Mouse (Mus musculus): Measurements from ENCODE around the gene Tacc2. TPM values are rescaled to one million over a fixed set of nuclear protein-coding genes. Genes with fewer than 3 reads are reported as not detected.
A peak's percentile ranks its signal among the peaks of the same experiment; 100 is the strongest.

Tacc2 gene
- polyA plus RNA-seq, 1 experiment: 44.6 TPM

DNA sequence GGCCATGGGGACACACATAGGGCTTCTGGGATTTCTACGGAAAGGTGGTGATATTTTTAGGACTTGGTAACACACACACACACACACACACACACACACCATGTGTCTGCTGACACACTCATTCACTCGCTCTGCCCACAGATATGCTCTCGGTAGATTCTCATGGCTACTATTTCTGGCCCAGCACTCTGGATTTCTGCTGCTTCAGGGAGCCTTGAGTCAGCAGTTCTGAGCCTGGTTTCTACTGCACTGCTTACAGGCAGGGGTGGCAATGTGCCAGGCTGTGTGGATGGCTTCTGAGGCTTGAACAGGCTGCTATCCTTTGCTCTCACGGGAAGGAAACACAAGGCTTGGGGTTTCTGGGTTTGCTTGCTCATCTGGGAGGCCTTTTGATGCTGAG, 104.6 kb downstream of the Tacc2 start:
- no peak overlapping the region for H3K27ac ChIP-seq (ENCODE audit: insufficient read depth, low read length)
- H3K4me3 ChIP-seq (ENCODE audit: insufficient read depth, low read length): no peak overlapping the region
- H3K4me1 ChIP-seq (ENCODE audit: control insufficient read depth, insufficient read depth, low read length): no peaks in the 10 kb centered on the region
- TF ChIP-seq POLR2A (IDR thresholded peaks at IDR 0.05; ENCODE audit: extremely low read depth, insufficient read depth, low read length) (no peak), CTCF (IDR thresholded peaks at IDR 0.05; ENCODE audit: extremely low read depth, insufficient read depth, low read length) (no peak)

DNA sequence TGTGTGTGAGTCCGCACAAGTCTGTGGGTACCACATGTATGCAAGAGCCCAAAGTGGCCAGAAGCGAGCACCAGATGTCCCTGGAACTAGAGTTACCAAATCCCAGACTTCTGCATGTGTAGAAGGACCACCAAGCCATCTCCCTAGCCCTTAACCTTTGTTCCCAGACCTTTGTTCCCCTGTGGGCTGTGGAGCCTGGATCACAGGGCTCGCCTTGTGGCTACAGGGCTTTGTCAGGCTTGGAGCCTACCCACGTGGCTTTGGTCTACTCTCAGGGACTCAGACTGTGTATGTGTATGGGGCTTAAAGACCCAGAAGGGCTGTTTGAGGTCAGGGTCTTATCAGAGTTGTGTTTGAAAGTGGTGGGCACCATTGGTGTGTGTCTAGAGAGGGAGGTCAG, 111.4 kb downstream of the Tacc2 start:
- H3K4me1 ChIP-seq (ENCODE audit: control insufficient read depth, insufficient read depth, low read length): no peaks in the 10 kb centered on the region
- no peak overlapping the region for H3K27ac ChIP-seq (ENCODE audit: insufficient read depth, low read length)
- H3K4me3 ChIP-seq (ENCODE audit: insufficient read depth, low read length): no peak overlapping the region
- TF ChIP-seq POLR2A (IDR thresholded peaks at IDR 0.05; ENCODE audit: extremely low read depth, insufficient read depth, low read length): no peak
- no peak for TF ChIP-seq CTCF (IDR thresholded peaks at IDR 0.05; ENCODE audit: extremely low read depth, insufficient read depth, low read length)

DNA sequence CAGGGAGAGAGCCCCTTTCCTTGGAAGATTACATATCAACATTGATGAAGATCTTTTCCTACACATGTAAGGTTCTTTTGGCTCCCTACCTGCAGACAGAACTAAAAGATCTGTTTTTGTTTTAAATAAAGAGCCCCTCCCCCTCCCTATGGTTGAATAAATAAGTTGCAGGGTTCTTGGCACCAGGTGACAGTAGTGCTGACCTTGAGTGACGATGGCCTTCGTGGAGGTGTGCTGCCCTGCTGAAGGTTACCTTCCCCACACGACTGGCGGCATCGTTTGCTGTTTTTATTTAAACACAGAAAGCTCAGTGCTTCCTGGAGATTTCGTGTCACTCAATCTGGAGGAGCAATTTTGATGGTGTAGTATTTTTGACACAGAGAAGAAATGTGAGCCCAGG, 113.6 kb downstream of the Tacc2 start:
- no peak overlapping the region for H3K4me3 ChIP-seq (ENCODE audit: insufficient read depth, low read length)
- H3K4me1 ChIP-seq (ENCODE audit: control insufficient read depth, insufficient read depth, low read length): no peaks in the 10 kb centered on the region; the same call in none of the 2 replicates
- no peak for TF ChIP-seq POLR2A (IDR thresholded peaks at IDR 0.05; ENCODE audit: extremely low read depth, insufficient read depth, low read length)
- no peak for TF ChIP-seq CTCF (IDR thresholded peaks at IDR 0.05; ENCODE audit: extremely low read depth, insufficient read depth, low read length)

DNA sequence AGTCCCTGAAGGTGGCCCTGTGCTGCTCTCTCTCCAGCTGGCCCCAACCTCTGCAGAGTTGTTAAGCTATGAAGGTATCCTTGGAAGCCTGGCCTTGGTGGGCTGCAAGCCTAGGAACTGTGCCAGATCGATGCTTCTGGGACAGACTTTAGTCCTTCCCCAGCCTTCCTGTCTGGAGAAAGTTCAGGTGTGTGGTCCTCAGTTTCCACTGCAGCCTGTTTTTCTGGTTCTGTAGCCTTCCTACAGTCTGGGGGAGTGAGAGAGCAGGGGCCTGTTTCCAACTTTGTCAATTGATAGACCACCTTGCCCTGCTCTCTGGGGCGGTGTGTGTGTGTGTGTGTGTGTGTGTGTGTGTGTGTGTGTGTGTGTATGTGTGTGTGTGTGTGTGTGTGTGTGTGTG, 114.7 kb downstream of the Tacc2 start:
- Histone ChIP-seq H3K4me3 (ENCODE audit: insufficient read depth, low read length) (peak overlapping the region; percentile 58; the same call in 1 of the 2 replicates), H3K27ac (ENCODE audit: insufficient read depth, low read length) (no peak overlapping the region), H3K4me1 (ENCODE audit: control insufficient read depth, insufficient read depth, low read length) (no peaks in the 10 kb centered on the region; the same call in none of the 2 replicates)
- TF ChIP-seq POLR2A (IDR thresholded peaks at IDR 0.05; ENCODE audit: extremely low read depth, insufficient read depth, low read length) (no peak), CTCF (IDR thresholded peaks at IDR 0.05; ENCODE audit: extremely low read depth, insufficient read depth, low read length) (no peak)

More for the DNA sequence above, 113.6 kb downstream of the Tacc2 start:
- no peak overlapping the region for H3K27ac ChIP-seq (ENCODE audit: insufficient read depth, low read length)

DNA sequence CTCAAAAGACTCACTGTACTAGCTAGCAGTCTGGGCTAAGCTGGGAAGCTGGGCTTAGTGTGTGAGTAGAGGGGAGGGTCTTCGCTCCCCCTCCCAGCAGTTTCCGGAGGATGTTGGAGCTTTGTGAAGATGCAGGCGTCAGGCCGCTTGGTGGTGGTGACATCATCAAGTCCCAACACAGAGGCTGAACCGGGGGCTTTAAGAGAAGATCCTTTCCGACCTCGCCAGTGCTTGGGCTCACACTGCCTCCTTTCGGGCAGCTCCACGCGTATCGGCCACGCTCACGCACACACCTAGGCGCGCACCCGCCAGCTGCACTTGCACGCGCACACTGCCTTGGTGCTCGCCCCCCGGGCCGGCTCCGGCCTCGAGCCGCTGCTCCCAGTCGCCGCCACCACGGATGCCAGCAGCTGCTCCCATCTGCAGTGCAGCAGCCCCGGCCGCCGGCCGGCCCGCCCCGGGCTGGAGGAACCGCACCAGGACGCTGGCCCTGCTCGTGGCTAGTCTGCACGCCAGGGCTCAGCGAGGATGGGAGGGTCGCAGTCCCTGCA, 115.2 kb downstream of the Tacc2 start:
- H3K4me3 ChIP-seq (ENCODE audit: insufficient read depth, low read length): peak overlapping the region; percentile 58
- H3K27ac ChIP-seq (ENCODE audit: insufficient read depth, low read length): peak overlapping the region; percentile 91
- H3K4me1 ChIP-seq (ENCODE audit: control insufficient read depth, insufficient read depth, low read length): no peaks in the 10 kb centered on the region; the same call in none of the 2 replicates
- TF ChIP-seq POLR2A (IDR thresholded peaks at IDR 0.05; ENCODE audit: extremely low read depth, insufficient read depth, low read length): peak; percentile 74
- TF ChIP-seq CTCF (IDR thresholded peaks at IDR 0.05; ENCODE audit: extremely low read depth, insufficient read depth, low read length): peak; percentile 30

DNA sequence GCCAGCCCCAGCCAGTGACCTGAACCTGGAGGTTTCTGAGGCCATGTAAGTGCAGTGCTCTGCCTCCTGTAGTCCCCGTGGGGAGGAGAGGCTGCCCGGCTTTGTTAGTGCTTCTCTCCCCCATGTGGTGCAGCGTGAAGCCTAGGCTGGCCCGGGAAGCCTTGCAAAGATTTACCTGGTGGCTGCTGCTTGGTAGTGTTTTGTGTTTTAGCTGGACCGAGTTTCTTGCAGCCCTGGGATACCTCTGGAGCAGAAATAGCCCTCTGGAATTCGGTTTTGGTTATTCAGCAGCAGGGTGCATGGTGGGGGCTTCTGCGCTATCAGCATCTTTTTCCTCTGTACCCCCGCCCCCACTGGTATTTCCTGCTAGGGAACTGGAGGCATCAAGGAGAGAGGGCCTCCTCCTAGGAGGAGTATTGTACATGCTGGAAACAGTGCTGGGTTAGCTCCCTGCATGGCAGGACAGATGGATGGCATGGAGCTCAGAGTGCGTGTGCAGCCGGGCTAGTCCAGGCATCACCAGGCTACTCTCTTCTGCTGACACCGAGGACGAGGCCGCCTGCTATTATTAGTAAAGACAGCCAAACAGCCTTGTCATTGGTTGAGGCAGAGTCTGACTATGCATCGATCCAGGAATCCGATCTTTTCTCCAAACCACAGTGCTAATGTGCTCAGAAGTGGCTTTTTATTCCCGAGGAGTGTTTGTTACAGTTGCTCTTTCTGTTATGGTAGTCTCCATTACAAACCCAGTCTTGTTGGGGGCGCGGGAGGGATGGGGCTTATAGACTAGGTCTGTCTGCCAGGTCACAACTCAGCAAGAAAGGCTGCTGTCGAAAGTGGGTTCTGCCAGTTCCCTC, 115.9 kb downstream of the Tacc2 start:
- Histone ChIP-seq H3K4me3 (ENCODE audit: insufficient read depth, low read length) (peak overlapping the region; percentile 58), H3K4me1 (ENCODE audit: control insufficient read depth, insufficient read depth, low read length) (no peaks in the 10 kb centered on the region; the same call in none of the 2 replicates), H3K27ac (ENCODE audit: insufficient read depth, low read length) (peak overlapping the region; percentile 91)
- peak; percentile 48; the same call in 1 of the 2 replicates for TF ChIP-seq POLR2A (IDR thresholded peaks at IDR 0.05; ENCODE audit: extremely low read depth, insufficient read depth, low read length)
- no peak for TF ChIP-seq CTCF (IDR thresholded peaks at IDR 0.05; ENCODE audit: extremely low read depth, insufficient read depth, low read length)

DNA sequence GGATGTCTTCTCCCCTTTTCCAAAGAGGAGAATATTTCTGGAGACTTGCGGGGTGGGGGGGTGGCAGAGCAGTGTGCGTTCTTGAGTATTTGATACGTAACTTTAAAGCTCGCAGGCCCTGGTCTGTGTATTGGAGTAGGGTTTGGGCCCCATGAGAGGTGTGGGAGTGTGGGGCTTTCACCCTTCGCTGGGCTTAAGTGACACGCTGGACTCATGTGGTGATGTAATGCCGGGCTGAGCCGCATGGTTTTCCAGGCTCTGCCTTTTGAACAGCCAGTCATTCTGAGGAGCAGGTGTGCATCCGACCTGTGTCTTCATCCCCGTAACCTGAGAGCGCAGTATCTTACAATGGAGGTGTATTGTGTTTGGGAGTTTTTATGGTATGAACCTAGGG, 116.6 kb downstream of the Tacc2 start:
- no peak for TF ChIP-seq CTCF (IDR thresholded peaks at IDR 0.05; ENCODE audit: extremely low read depth, insufficient read depth, low read length)
- no peak for TF ChIP-seq POLR2A (IDR thresholded peaks at IDR 0.05; ENCODE audit: extremely low read depth, insufficient read depth, low read length)
- no peak overlapping the region for H3K27ac ChIP-seq (ENCODE audit: insufficient read depth, low read length)
- no peaks in the 10 kb centered on the region; the same call in none of the 2 replicates for H3K4me1 ChIP-seq (ENCODE audit: control insufficient read depth, insufficient read depth, low read length)
- H3K4me3 ChIP-seq (ENCODE audit: insufficient read depth, low read length): peak overlapping the region; percentile 58

DNA sequence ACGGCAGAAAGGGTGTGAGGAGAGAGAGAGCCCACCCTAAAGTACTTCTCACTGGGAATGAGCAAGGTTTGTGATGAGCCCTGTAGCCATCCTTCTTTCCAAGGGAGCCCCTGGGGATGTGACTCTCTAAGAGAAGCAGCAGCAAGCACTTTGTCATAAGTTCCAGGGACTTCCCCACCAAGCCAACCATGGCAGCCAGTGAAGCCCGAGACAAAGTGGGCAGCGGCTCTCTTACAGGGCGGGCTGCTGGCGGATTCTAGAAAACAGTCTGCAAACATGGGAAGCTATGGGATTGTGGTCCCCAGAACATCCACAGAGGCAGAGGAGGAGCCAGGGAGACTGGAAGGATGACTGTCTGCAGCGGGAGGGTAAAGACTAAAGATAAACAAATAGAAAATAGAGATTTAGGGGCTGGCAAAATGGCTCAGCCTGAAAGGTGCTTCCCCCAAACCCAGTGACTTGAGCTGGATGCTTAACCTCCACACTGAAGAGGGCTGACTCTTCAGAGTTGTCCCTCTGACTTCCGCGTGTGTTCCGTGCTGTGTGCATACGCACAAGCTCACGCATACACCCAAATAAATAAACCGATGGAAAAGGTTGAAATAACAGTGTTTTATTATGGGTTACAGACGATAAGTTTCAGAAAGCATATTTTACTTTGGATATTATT, 118.6 kb downstream of the Tacc2 start:
- no peak overlapping the region for H3K4me3 ChIP-seq (ENCODE audit: insufficient read depth, low read length)
- H3K27ac ChIP-seq (ENCODE audit: insufficient read depth, low read length): no peak overlapping the region

More for the DNA sequence above, 118.6 kb downstream of the Tacc2 start:
- no peaks in the 10 kb centered on the region; the same call in none of the 2 replicates for H3K4me1 ChIP-seq (ENCODE audit: control insufficient read depth, insufficient read depth, low read length)
- TF ChIP-seq CTCF (IDR thresholded peaks at IDR 0.05; ENCODE audit: extremely low read depth, insufficient read depth, low read length) (no peak), POLR2A (IDR thresholded peaks at IDR 0.05; ENCODE audit: extremely low read depth, insufficient read depth, low read length) (no peak)

Measured in cortical plate, adult 2 months (tissue).